Mouse (Mus musculus): ENCODE results near the gene Incenp.
"Not testable (repeated sequence)": the region's sequence is repeated elsewhere in the genome, so short reads cannot be mapped to it uniquely, and the experiment has no call there.

The Incenp gene

GRCm38 (mm10) chr19:9924769-9925272, 25.5 kb upstream of the Incenp start:
- no peak for DNase-seq (ENCODE audit: low read depth, low spot score)
- no peaks in the 10 kb centered on the region for H3K27me3 ChIP-seq (ENCODE audit: control insufficient read depth, insufficient read depth, low read length, poor library complexity, severe bottlenecking)
- H3K36me3 ChIP-seq (ENCODE audit: control insufficient read depth, insufficient read depth, low read length, poor library complexity, severe bottlenecking): no peaks in the 10 kb centered on the region

DNA sequence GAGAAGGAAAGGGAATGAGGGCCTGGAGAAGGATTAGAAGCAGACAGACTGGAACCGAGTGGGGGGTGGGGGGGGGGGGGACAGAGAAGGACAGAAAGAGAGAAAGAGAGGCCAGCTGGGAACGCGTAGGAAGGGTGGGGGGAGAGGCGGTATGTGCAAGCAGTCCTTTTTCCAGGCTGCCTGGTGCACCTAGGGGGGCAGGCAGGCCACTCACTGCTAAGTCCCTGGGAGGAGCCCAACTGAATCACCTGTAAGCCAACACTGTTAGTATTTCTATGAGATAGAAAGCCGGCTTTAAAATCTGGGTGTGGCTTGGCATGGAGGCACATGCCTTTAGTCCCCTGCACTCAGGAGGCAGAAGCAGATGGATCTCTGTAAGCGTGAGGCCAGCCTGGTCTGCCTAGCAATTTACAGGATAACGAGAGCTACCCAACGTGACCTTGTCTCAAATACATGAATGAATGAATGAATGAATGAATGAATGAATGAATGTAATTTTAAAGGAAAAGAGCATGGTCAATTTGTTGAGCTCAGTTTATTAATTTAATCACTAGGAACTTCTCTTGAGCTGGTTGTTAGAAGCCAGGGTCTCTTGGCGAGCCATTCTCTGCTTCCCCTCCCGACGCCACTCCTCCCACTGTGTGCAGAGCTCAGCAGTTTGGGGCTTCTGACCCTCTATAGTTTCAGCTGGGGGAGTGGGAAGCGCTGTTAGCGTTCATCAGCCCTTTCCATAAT, 24.9 kb upstream of the Incenp start:
- H3K36me3 ChIP-seq (ENCODE audit: control insufficient read depth, insufficient read depth, low read length, poor library complexity, severe bottlenecking): no peaks in the 10 kb centered on the region
- H3K27me3 ChIP-seq (ENCODE audit: control insufficient read depth, insufficient read depth, low read length, poor library complexity, severe bottlenecking): no peaks in the 10 kb centered on the region
- DNase-seq (ENCODE audit: low read depth, low spot score): no peak

DNA sequence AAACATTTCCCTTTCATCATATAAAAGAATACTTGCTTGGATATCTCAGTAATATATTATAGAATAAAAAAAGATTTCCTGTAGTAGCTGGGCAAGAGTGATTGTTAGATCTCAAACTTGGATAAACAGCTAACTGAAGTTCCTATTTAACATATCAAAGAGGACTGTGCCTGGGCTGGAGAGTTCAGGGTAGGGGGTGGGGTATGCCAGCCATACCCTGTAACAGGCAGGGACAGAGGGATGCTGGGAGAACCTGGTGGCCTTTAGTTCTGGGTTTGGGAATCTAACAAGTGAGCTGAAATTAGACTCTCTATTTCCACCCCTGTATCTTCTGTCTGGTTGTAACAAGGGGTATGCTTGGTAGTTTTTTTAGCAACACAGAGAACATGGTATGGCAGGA, 23.7 kb upstream of the Incenp start:
- Histone ChIP-seq H3K27me3 (ENCODE audit: control insufficient read depth, insufficient read depth, low read length, poor library complexity, severe bottlenecking) (no peaks in the 10 kb centered on the region), H3K36me3 (ENCODE audit: control insufficient read depth, insufficient read depth, low read length, poor library complexity, severe bottlenecking) (no peaks in the 10 kb centered on the region)
- DNase-seq (ENCODE audit: low read depth, low spot score): no peak

DNA sequence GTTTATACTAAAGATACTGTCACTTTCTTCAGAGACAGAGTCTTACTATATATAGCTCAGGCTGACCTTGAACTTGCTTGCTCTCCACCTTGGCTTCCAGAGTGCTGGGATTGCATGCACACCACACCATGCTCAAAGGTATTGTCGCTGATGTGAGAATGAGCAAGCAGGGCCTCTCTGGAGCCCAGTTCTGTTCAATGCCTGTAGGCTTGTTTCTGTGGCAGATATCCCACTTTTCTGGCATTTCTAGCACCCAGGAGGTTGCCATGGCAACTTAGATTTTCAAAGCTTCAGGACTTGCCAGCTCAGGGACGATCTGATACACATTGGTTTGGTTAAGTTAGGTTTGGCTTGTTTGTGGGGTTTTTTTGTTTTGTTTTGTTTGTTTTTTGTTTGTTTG, 22.9 kb upstream of the Incenp start:
- Histone ChIP-seq H3K27me3 (ENCODE audit: control insufficient read depth, insufficient read depth, low read length, poor library complexity, severe bottlenecking) (no peaks in the 10 kb centered on the region), H3K36me3 (ENCODE audit: control insufficient read depth, insufficient read depth, low read length, poor library complexity, severe bottlenecking) (no peaks in the 10 kb centered on the region)
- DNase-seq (ENCODE audit: low read depth, low spot score): no peak

DNA sequence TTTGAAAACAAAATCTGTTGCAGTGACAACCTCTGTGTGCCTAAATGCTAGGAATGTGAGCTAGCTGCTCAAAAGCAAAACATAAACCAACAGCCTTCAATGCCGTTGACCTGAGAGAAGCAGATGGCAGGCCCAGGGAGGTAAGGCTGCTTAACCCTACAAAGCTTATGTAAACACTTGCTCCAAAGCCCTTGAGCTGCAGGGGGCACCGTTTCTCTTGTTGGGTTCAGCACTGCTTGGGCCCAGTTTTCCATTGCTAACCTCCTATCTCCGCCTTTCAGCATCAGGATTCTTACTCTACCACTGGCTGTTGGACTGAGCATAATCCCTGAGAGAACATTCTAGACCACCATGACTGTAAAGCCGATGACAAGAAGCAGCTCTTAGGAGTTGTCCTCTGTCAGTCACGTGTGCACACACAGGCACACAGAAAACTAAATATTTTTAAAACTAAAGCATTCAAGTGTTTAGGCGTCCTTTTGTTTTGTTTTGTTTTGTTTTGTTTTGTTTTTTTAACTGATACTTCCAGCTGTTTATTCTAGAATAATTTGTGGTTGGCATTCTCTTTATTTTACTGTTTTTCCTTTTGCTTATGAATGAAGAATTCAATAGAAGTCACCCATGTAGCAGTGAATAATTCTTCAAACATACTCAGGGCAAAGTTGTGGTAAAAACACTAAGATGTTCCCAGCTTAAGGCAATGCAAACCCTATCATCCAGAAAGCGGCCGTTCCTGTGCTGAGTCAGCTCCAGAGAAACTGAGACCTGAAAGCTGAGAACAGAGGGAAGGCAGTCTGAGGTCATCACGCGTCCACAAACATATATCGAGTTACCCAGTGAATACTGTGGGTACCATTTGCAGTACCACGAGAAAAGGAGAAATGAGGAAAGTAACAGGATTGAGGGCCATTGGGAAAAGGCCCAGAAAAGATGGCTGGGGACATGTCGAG, 21.8 kb upstream of the Incenp start:
- Histone ChIP-seq H3K27me3 (ENCODE audit: control insufficient read depth, insufficient read depth, low read length, poor library complexity, severe bottlenecking) (no peaks in the 10 kb centered on the region), H3K36me3 (ENCODE audit: control insufficient read depth, insufficient read depth, low read length, poor library complexity, severe bottlenecking) (no peaks in the 10 kb centered on the region)
- peak; percentile 52 for DNase-seq (ENCODE audit: low read depth, low spot score)

GRCm38 (mm10) chr19:9918176-9918861, 19.0 kb upstream of the Incenp start:
- Histone ChIP-seq H3K27me3 (ENCODE audit: control insufficient read depth, insufficient read depth, low read length, poor library complexity, severe bottlenecking) (no peaks in the 10 kb centered on the region), H3K36me3 (ENCODE audit: control insufficient read depth, insufficient read depth, low read length, poor library complexity, severe bottlenecking) (no peaks in the 10 kb centered on the region)
- DNase-seq (ENCODE audit: low read depth, low spot score): peak; percentile 49

DNA sequence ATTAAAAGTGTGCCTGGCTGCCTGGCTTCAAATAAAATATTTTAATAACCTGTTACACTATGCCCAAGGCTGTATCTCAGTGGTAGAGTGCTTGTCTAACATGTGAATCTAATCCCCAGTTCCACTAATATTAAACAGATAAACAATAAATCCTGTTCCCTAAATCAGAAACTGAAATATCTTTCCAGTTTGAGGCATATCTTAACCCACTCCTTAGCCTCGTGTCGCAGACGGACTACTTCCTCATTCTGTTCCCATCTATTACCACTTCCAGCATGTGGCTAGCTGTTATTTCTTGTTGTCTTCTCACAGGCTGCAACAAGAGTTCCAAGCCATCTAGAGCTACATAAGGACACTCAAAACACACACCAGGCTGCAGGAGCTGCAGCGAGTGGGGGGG, 18.4 kb upstream of the Incenp start:
- Histone ChIP-seq H3K27me3 (ENCODE audit: control insufficient read depth, insufficient read depth, low read length, poor library complexity, severe bottlenecking) (no peaks in the 10 kb centered on the region), H3K36me3 (ENCODE audit: control insufficient read depth, insufficient read depth, low read length, poor library complexity, severe bottlenecking) (no peaks in the 10 kb centered on the region)
- peak; percentile 59 for DNase-seq (ENCODE audit: low read depth, low spot score)

GRCm38 (mm10) chr19:9915935-9916334, 16.6 kb upstream of the Incenp start:
- Histone ChIP-seq H3K36me3 (ENCODE audit: control insufficient read depth, insufficient read depth, low read length, poor library complexity, severe bottlenecking) (no peaks in the 10 kb centered on the region), H3K27me3 (ENCODE audit: control insufficient read depth, insufficient read depth, low read length, poor library complexity, severe bottlenecking) (no peaks in the 10 kb centered on the region)
- peak; percentile 91 for DNase-seq (ENCODE audit: low read depth, low spot score)

DNA sequence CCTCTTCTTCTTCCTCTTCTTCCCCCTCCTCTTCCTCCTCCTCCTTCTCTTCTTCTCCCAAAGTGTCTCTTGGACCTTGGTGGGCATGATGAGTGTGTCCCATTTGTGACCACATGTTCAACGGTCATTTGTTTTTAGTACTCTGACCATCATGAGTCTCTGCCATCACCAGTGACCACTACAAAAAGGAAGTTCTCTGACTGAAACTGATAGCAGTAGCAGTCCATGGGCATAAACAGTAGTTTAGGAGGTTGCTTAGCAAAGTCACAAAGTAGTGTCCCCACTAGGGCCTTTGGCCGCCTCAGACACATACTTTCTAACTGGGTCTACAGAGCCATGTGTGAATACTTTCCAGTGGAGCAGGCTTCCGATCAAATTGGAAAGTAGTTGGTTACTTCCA, 15.0 kb upstream of the Incenp start:
- Histone ChIP-seq H3K36me3 (ENCODE audit: control insufficient read depth, insufficient read depth, low read length, poor library complexity, severe bottlenecking) (no peaks in the 10 kb centered on the region), H3K27me3 (ENCODE audit: control insufficient read depth, insufficient read depth, low read length, poor library complexity, severe bottlenecking) (no peaks in the 10 kb centered on the region)
- DNase-seq (ENCODE audit: low read depth, low spot score): no peak

DNA sequence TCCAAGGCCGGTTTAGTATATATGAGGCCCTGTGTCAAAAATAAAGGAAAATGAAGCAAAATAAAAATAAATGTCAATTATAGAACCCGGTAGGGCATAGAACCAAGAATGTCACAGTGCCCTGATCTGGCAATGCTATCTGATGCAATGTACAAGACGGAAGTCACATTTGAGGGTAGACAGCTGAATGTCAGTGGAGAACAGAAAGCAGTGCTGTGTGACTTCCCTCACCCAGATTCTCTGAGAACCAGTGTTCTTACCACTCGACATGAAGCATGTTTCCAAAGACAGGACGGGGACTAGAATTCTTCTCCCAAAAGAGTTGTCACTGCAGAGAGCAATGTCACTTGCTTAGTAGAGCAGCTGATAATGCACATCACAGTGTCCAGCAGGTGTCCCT, 14.4 kb upstream of the Incenp start:
- Histone ChIP-seq H3K36me3 (ENCODE audit: control insufficient read depth, insufficient read depth, low read length, poor library complexity, severe bottlenecking) (no peaks in the 10 kb centered on the region), H3K27me3 (ENCODE audit: control insufficient read depth, insufficient read depth, low read length, poor library complexity, severe bottlenecking) (no peaks in the 10 kb centered on the region)
- DNase-seq (ENCODE audit: low read depth, low spot score): no peak

- H3K27me3 ChIP-seq (ENCODE audit: control insufficient read depth, insufficient read depth, low read length, poor library complexity, severe bottlenecking): no peaks in the 10 kb centered on the region
- peak; percentile 87 for DNase-seq (ENCODE audit: low read depth, low spot score)
- H3K36me3 ChIP-seq (ENCODE audit: control insufficient read depth, insufficient read depth, low read length, poor library complexity, severe bottlenecking): no peaks in the 10 kb centered on the region
Observed at GRCm38 (mm10) chr19:9911314-9911754, 12.0 kb upstream of the Incenp start.

GRCm38 (mm10) chr19:9909351-9909750, 10.0 kb upstream of the Incenp start:
- Histone ChIP-seq H3K27me3 (ENCODE audit: control insufficient read depth, insufficient read depth, low read length, poor library complexity, severe bottlenecking) (no peaks in the 10 kb centered on the region), H3K36me3 (ENCODE audit: control insufficient read depth, insufficient read depth, low read length, poor library complexity, severe bottlenecking) (no peaks in the 10 kb centered on the region)
- DNase-seq (ENCODE audit: low read depth, low spot score): no peak

DNA sequence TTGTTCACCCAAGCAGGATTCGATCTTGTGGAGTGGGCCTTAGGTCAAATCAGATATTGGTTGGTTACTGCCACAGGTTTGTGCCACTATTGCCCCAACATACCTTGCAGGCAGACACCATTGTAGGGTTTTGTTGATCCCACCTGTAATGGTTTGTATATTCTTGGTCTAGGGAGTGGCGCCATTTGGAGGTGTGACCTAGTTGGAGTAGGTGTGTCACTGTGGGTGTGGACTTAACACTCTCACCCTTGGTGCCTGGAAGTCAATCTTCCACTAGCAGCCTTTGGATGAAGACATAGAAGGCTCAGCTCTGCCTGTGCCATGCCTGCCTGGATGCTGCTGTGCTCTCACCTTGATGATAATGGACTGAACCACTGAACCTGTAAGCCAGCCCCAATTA, 1.3 kb upstream of the Incenp start:
- H3K36me3 ChIP-seq (ENCODE audit: control insufficient read depth, insufficient read depth, low read length, poor library complexity, severe bottlenecking); H3K27me3 ChIP-seq (ENCODE audit: control insufficient read depth, insufficient read depth, low read length, poor library complexity, severe bottlenecking); DNase-seq (ENCODE audit: low read depth, low spot score): not testable (repeated sequence)

DNA sequence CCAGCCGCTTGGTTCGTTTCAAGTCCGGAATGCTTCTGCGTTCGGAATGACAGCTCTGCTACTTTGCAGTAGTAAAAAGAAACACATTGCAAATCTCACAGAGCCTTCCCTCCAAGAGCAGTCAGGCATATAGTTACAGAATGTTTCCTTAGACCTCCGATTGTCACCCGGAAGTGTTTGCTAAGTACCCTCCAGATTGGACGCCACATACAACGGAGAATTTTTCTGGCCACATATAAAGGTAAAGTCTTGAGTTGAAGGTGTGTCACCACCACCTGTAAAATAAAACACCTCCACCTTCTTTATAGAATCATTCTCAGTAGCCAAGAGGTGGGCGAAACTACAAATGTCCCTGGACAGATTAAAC, 412 bp upstream of the Incenp start:
- H3K27me3 ChIP-seq (ENCODE audit: control insufficient read depth, insufficient read depth, low read length, poor library complexity, severe bottlenecking): no peaks in the 10 kb centered on the region
- DNase-seq (ENCODE audit: low read depth, low spot score): no peak
- H3K36me3 ChIP-seq (ENCODE audit: control insufficient read depth, insufficient read depth, low read length, poor library complexity, severe bottlenecking): no peaks in the 10 kb centered on the region
